ENCODE assay signal across 7 mouse cellular contexts in the genomic region with DNA sequence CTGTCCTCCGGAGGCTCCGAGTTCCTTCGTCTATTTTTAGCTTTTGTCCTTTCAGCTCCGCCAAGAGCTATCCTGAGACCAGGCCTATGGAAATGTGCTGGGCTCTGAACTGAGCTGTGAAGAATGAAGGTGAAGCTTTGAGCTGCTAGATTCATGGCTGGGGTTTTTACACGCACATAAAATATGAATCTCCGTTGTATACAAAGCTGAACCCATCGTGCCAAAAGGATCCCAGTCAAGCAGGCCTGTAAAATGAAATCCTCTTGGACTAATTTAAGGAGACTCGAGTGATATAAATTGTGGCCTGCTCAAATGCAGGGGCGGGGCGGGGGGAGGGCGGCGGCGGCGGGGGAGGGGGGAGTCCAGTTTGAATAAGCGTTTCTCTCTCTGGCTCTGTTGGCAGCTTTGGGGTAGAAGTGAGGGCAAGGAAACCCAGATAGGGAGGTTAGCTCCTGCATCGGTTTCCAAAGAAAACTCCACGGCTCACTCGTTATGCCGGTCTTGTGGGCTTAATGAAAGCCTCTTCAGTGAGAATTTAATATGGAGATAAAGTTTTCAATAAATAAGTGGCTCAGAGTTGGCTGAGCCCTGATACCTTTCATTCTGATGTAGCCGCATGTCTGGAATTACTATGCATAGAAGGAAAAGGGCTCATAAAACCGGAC.
DNase-seq lines count a peak whose midpoint lies in the region; ATAC-seq and TF ChIP-seq lines count a peak whose summit lies in the region.

No protein-coding gene starts in this region.

- H3K27ac ChIP-seq in gastrocnemius, adult 2 months, result peak overlapping the region; percentile 94
- no peak overlapping the region for H3K27ac ChIP-seq in liver, embryonic 16.5 days (ENCODE audit: low read length)
- peak overlapping the region; percentile 84 for H3K27ac ChIP-seq in stomach, embryonic 14.5 days (ENCODE audit: low read length)

- intact Hi-C loops in gastrocnemius, adult 2 months (cut with DNase I), result loop anchor here (5.0 kb wide), 3 partner anchors 232 to 497 kb away; no protein-coding TSS in a partner anchor

- no peaks in the 10 kb centered on the region for H3K27me3 ChIP-seq in liver, embryonic 16.5 days (ENCODE audit: control insufficient read depth, insufficient read depth, low read depth, low read length)
- no peaks in the 10 kb centered on the region for H3K27me3 ChIP-seq in stomach, embryonic 14.5 days (ENCODE audit: control insufficient read depth, insufficient read depth, low read length)

- ATAC-seq in liver, embryonic 16.5 days (ENCODE audit: low read depth), result no peak
- ATAC-seq in stomach, embryonic 14.5 days (ENCODE audit: insufficient number of reproducible peaks, insufficient read depth, low FRiP score, low read depth), result peak; percentile 68
- no peak for ATAC-seq in erythroblast, adult 5-6 weeks (replicated peaks; ENCODE audit: low FRiP score, poor library complexity, severe bottlenecking)

- no peak for TF ChIP-seq CTCF in gastrocnemius, adult 2 months (IDR thresholded peaks at IDR 0.05)

- H3K4me1 ChIP-seq in liver, embryonic 16.5 days (ENCODE audit: control insufficient read depth, low read depth, low read length), result no peaks in the 10 kb centered on the region
- H3K4me1 ChIP-seq in stomach, embryonic 14.5 days (ENCODE audit: control insufficient read depth, insufficient read depth, low read length), result peaks cover 9% of the 10 kb centered on the region

- H3K4me3 ChIP-seq in gastrocnemius, adult 2 months, result peak overlapping the region; percentile 70
- no peak overlapping the region for H3K4me3 ChIP-seq in liver, embryonic 16.5 days (ENCODE audit: low read depth, low read length)
- H3K4me3 ChIP-seq in stomach, embryonic 14.5 days (ENCODE audit: low read depth, low read length), result no peak overlapping the region

- H3K9me3 ChIP-seq in liver, embryonic 16.5 days (replicated peaks; ENCODE audit: control insufficient read depth, low read length), result no peaks in the 10 kb centered on the region
- no peaks in the 10 kb centered on the region for H3K9me3 ChIP-seq in stomach, embryonic 14.5 days (ENCODE audit: control insufficient read depth, low read depth, low read length)

- peak; percentile 2 for DNase-seq in Muller cell, postnatal 12 days (ENCODE audit: inconsistent ontology term)
- peak; percentile 11 for DNase-seq in cerebellum, adult 9-10 months
- DNase-seq in gastrocnemius, adult 2 months, result peak; percentile 59
- peak; percentile 38 for DNase-seq in kidney, adult 11 months

- H3K9ac ChIP-seq in liver, embryonic 16.5 days (ENCODE audit: low read depth, low read length), result no peak overlapping the region
- no peak overlapping the region; the same call in 1 of the 2 replicates for H3K9ac ChIP-seq in stomach, embryonic 14.5 days (replicated peaks; ENCODE audit: low read depth, low read length)

- peak overlapping the region; percentile 24 for H3K4me2 ChIP-seq in liver, embryonic 16.5 days (ENCODE audit: low read depth, low read length)
- H3K4me2 ChIP-seq in stomach, embryonic 14.5 days (replicated peaks; ENCODE audit: low read depth, low read length), result peak overlapping the region; percentile 35

- WGBS in liver, embryonic 16.5 days (ENCODE audit: insufficient replicate concordance), result 38% methylated on average over 21 of the region's 21 CpGs
- 12% methylated on average over 21 of the region's 21 CpGs for WGBS in stomach, embryonic 14.5 days

- no peaks in the 10 kb centered on the region for H3K36me3 ChIP-seq in liver, embryonic 16.5 days (ENCODE audit: control insufficient read depth, insufficient read depth)
- no peaks in the 10 kb centered on the region for H3K36me3 ChIP-seq in stomach, embryonic 14.5 days (ENCODE audit: control insufficient read depth, insufficient read depth, low read length)

Comparison
In these comparisons a context has a peak if more than half of its experiments do, and no peak if none do; other contexts are left out.
1. DNase-seq: peak in every context shown above with its lines; median percentile 59 in gastrocnemius, adult 2 months; 38 in kidney, adult 11 months; 11 in cerebellum, adult 9-10 months; 2 in Muller cell, postnatal 12 days.